Mouse (Mus musculus) hindbrain, embryonic 13.5 days (tissue): ENCODE measurements around the gene Acss3. TPM values are rescaled to one million over a fixed set of nuclear protein-coding genes. Genes with fewer than 3 reads are reported as not detected.

ENCODE experiments used
- ATAC-seq: fragments of 200-750 bp; cut with Nextera tagmentation; 2 replicates; pipeline ENCODE4 v1.8.0; 2017; ENCODE audit warnings: moderate TSS enrichment; ENCODE audit not compliant: low FRiP score
- H3K27ac ChIP-seq: fragments of 300-500 bp; sonication (generic); 2 replicates; pipeline ENCODE4 v1.5.1; 2015; ENCODE audit warnings: inconsistent platforms, mild to moderate bottlenecking, moderate library complexity
- H3K27me3 ChIP-seq: fragments of 300-500 bp; sonication (generic); 2 replicates; pipeline ENCODE4 v1.6.1; 2015; ENCODE audit warnings: mild to moderate bottlenecking, inconsistent platforms
- H3K36me3 ChIP-seq: fragments of 300-500 bp; sonication (generic); 2 replicates; pipeline ENCODE4 v1.6.1; 2015; ENCODE audit warnings: mild to moderate bottlenecking, inconsistent platforms
- H3K4me1 ChIP-seq: fragments of 300-500 bp; sonication (generic); replicated peaks from 2 replicates; pipeline ENCODE4 v1.6.1; 2015; ENCODE audit warnings: inconsistent platforms
- H3K4me2 ChIP-seq: fragments of 300-500 bp; sonication (generic); 2 replicates; pipeline ENCODE4 v1.6.1; 2015; ENCODE audit warnings: inconsistent platforms, mild to moderate bottlenecking, moderate library complexity
- H3K4me3 ChIP-seq: fragments of 300-500 bp; sonication (generic); 2 replicates; pipeline ENCODE4 v1.5.1; 2015; ENCODE audit warnings: mild to moderate bottlenecking, inconsistent platforms
- H3K9ac ChIP-seq: fragments of 300-500 bp; sonication (generic); 2 replicates; pipeline ENCODE4 v1.6.1; 2015; ENCODE audit warnings: mild to moderate bottlenecking, inconsistent platforms
- H3K9me3 ChIP-seq: fragments of 300-500 bp; sonication (generic); 2 replicates; pipeline ENCODE4 v1.6.1; 2016; ENCODE audit warnings: inconsistent platforms
- WGBS: fragments of 180-500 bp; shearing (Covaris S2); methylation state at CpG from one replicate; pipeline ENCODE4 v1.1.7; 2015; 5-methylcytosine and 5-hydroxymethylcytosine counted together
- polyA plus RNA-seq: library from polyadenylated mRNA; unstranded; fragments of >200 nt; fragmentation: Nextera tagmentation; extraction: Ambion mirVana; gene quantifications from 2 replicates; pipeline ENCODE4 v1.2.1, GENCODE M21; 2015

The Acss3 gene
- polyA plus RNA-seq, 1 experiment from 2014 or later, result 2.0 TPM

DNA sequence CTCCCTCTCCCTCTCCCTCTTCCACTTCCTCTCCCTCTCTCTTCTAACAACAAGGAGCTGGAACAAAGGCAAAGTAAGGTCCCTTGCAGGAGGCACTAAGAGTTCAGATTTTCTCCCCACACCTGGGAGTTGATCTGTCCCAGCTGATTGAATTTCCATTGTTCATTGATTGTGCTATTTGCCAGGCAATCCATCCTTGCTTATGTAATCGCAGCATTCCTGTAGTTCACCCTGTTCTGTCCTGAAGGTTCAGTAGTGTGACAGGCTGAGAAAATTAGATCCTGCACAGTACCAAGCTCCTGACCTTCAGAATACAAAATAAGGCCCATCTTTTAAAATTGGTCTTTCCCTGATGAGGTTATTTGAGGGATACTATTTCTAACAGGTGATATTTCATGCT lies 8.3 kb downstream of the Acss3 start:
- Histone ChIP-seq H3K27me3 (no peaks in the 10 kb centered on the region), H3K9me3 (no peaks in the 10 kb centered on the region), H3K36me3 (no peaks in the 10 kb centered on the region), H3K9ac (no peak overlapping the region), H3K4me1 (peaks cover 5% of the 10 kb centered on the region; the same call in 1 of the 2 replicates), H3K27ac (no peak overlapping the region), H3K4me3 (no peak overlapping the region), H3K4me2 (no peak overlapping the region)
- 54% methylated on average over 1 of the region's 1 CpGs for WGBS
- ATAC-seq, result no peak

GRCm38 (mm10) chr10:107094452-107094851 lies 29.0 kb downstream of the Acss3 start:
- no peak overlapping the region for H3K9ac ChIP-seq
- H3K4me3 ChIP-seq, result no peak overlapping the region
- H3K4me2 ChIP-seq, result no peak overlapping the region
- H3K9me3 ChIP-seq, result no peaks in the 10 kb centered on the region
- no peaks in the 10 kb centered on the region for H3K4me1 ChIP-seq
- no peaks in the 10 kb centered on the region for H3K36me3 ChIP-seq
- H3K27ac ChIP-seq, result no peak overlapping the region
- no peaks in the 10 kb centered on the region for H3K27me3 ChIP-seq
- ATAC-seq, result no peak
- 54% methylated on average over 3 of the region's 3 CpGs for WGBS

GRCm38 (mm10) chr10:107053846-107054624 lies 69.4 kb downstream of the Acss3 start:
- Histone ChIP-seq H3K27ac (no peak overlapping the region), H3K4me2 (no peak overlapping the region), H3K27me3 (no peaks in the 10 kb centered on the region), H3K4me3 (no peak overlapping the region), H3K9me3 (no peaks in the 10 kb centered on the region), H3K36me3 (no peaks in the 10 kb centered on the region), H3K4me1 (no peaks in the 10 kb centered on the region), H3K9ac (no peak overlapping the region)
- 77% methylated on average over 4 of the region's 4 CpGs for WGBS
- ATAC-seq, result no peak

DNA sequence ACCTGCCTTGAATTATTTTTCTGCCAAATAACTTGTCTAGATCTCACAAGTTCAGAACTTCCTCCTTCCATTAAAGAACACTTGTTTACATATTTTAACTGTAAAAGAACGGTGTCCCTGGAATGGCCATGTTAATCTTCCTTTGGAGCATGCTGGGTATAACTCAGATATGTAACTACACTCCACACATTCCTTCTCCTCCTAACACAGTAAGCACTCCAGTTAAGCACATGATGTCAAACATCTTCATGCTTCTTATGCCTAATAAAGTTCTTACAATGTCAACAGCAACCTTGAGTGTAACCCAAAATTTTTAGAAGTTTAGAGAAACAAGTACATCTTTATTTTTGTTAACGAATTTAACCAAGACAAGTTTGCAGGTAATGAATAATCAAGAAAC lies 73.0 kb downstream of the Acss3 start:
- Histone ChIP-seq H3K27me3 (no peaks in the 10 kb centered on the region), H3K9ac (no peak overlapping the region), H3K4me2 (no peak overlapping the region), H3K4me1 (no peaks in the 10 kb centered on the region), H3K27ac (no peak overlapping the region), H3K9me3 (no peaks in the 10 kb centered on the region), H3K36me3 (no peaks in the 10 kb centered on the region), H3K4me3 (no peak overlapping the region)
- WGBS, result 85% methylated on average over 2 of the region's 2 CpGs
- ATAC-seq, result no peak

DNA sequence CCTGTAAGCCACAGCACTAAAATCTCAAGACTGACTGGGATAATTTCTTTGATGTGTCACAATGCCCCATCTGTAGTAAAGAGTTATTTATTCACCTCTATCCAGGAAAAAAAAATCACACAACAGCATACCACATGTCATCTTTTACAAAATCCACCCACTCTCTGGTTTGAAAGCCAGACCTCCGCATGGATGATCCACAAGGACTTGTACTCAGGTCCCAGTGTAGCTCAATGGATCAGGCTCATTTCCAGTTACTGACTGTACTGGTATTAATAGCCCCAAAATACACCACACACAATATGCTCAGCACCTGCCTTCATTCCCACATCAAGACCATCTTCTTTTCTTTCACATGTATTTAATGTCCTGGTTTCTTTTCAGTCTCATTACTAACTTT lies 80.8 kb downstream of the Acss3 start:
- Histone ChIP-seq H3K27ac (no peak overlapping the region), H3K4me1 (no peaks in the 10 kb centered on the region), H3K36me3 (no peaks in the 10 kb centered on the region), H3K4me2 (no peak overlapping the region), H3K4me3 (no peak overlapping the region), H3K9ac (no peak overlapping the region), H3K9me3 (no peaks in the 10 kb centered on the region), H3K27me3 (no peaks in the 10 kb centered on the region)
- ATAC-seq, result no peak
- WGBS, result 90% methylated on average over 1 of the region's 1 CpGs

GRCm38 (mm10) chr10:107040837-107041236 lies 82.6 kb downstream of the Acss3 start:
- H3K4me2 ChIP-seq, result no peak overlapping the region
- no peaks in the 10 kb centered on the region for H3K4me1 ChIP-seq
- H3K27ac ChIP-seq, result no peak overlapping the region
- no peak overlapping the region for H3K9ac ChIP-seq
- H3K4me3 ChIP-seq, result no peak overlapping the region
- ATAC-seq, result no peak
- H3K36me3 ChIP-seq, result no peaks in the 10 kb centered on the region
- H3K9me3 ChIP-seq, result no peaks in the 10 kb centered on the region
- no peaks in the 10 kb centered on the region for H3K27me3 ChIP-seq
- WGBS, result 96% methylated on average over 2 of the region's 2 CpGs

GRCm38 (mm10) chr10:107040378-107040777 lies 83.1 kb downstream of the Acss3 start:
- Histone ChIP-seq H3K27ac (no peak overlapping the region), H3K36me3 (no peaks in the 10 kb centered on the region), H3K4me2 (no peak overlapping the region), H3K4me1 (no peaks in the 10 kb centered on the region), H3K9me3 (no peaks in the 10 kb centered on the region), H3K27me3 (no peaks in the 10 kb centered on the region), H3K9ac (no peak overlapping the region), H3K4me3 (no peak overlapping the region)
- 86% methylated on average over 6 of the region's 6 CpGs for WGBS
- no peak for ATAC-seq

- Histone ChIP-seq H3K36me3 (no peaks in the 10 kb centered on the region), H3K9ac (no peak overlapping the region)
- 91% methylated on average over 4 of the region's 4 CpGs for WGBS
Observed at GRCm38 (mm10) chr10:107039211-107039610, 84.3 kb downstream of the Acss3 start.

DNA sequence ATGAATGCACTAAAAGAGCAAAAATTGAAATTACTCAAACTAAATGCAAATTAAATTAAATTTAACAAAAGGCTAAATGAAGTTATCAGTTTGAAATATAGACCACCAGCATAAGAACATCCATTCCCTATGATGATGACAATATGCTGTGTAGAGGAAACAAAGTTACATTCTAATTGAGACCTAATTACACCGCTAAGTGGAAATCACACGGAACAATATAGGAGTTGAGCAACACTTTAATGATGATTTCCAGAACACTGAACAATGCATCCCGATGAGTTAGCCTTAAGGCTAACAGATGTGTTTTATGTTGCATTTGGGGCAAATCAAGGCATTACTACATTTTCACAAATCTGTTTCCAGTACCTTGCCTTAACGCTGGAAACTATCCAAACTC lies 99.2 kb downstream of the Acss3 start:
- Histone ChIP-seq H3K36me3 (no peaks in the 10 kb centered on the region), H3K4me3 (no peak overlapping the region), H3K9me3 (no peaks in the 10 kb centered on the region), H3K4me1 (no peaks in the 10 kb centered on the region), H3K27ac (no peak overlapping the region), H3K27me3 (no peaks in the 10 kb centered on the region), H3K9ac (no peak overlapping the region), H3K4me2 (no peak overlapping the region)
- no peak for ATAC-seq
- 70% methylated on average over 4 of the region's 4 CpGs for WGBS

More at GRCm38 (mm10) chr10:107039211-107039610, 84.3 kb downstream of the Acss3 start:
- no peaks in the 10 kb centered on the region for H3K27me3 ChIP-seq
- H3K9me3 ChIP-seq, result no peaks in the 10 kb centered on the region
- no peak overlapping the region for H3K4me2 ChIP-seq
- H3K4me1 ChIP-seq, result no peaks in the 10 kb centered on the region
- H3K4me3 ChIP-seq, result no peak overlapping the region
- no peak overlapping the region for H3K27ac ChIP-seq
- no peak for ATAC-seq

DNA sequence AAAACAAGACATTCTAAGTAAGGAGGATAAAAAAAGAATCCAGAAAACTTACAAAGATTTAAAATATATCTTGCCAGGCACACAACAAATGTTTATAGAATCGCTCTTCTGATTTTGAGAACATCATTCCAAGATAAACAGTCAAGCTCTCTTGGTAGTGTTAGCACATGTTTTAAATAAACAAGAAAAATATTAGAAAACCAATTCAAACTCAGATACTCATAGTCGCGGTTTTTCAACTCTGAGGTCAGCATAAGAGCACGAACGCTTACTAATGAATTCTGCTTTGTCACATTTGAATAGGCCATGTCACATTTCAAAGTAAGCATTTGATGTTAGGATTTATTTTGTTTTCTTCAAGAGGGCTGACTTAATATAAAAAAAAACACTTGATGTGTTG lies 102.3 kb downstream of the Acss3 start:
- no peaks in the 10 kb centered on the region for H3K27me3 ChIP-seq
- no peak overlapping the region for H3K27ac ChIP-seq
- H3K9me3 ChIP-seq, result no peaks in the 10 kb centered on the region
- no peaks in the 10 kb centered on the region for H3K4me1 ChIP-seq
- H3K4me3 ChIP-seq, result no peak overlapping the region
- no peak overlapping the region for H3K9ac ChIP-seq
- no peak for ATAC-seq
- 71% methylated on average over 5 of the region's 5 CpGs for WGBS
- H3K4me2 ChIP-seq, result no peak overlapping the region
- H3K36me3 ChIP-seq, result no peaks in the 10 kb centered on the region

DNA sequence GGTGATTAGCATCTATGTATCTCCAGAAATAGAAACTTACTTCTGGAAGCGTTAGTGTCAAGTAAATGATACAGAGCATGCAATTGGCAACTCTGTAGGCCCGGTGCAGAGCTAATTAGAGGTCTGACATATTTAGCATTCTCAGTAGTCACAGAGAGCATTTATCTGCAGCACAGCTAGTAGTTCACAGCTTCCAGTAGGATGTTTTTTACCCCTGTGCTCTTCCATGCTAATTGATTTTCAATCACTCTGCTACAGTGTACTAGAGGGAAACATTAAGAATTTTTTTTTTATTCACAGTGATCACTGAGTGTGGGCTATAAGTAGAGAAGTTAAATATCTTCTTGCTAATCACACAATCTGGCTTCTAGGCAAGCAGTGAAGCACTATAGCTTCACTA lies 112.3 kb downstream of the Acss3 start:
- Histone ChIP-seq H3K9me3 (no peaks in the 10 kb centered on the region), H3K27me3 (no peaks in the 10 kb centered on the region), H3K4me3 (no peak overlapping the region), H3K36me3 (no peaks in the 10 kb centered on the region), H3K4me1 (no peaks in the 10 kb centered on the region), H3K27ac (no peak overlapping the region), H3K9ac (no peak overlapping the region), H3K4me2 (no peak overlapping the region)
- ATAC-seq, result no peak
- WGBS, result 79% methylated on average over 2 of the region's 2 CpGs

GRCm38 (mm10) chr10:106998052-106998625 lies 125.3 kb downstream of the Acss3 start:
- Histone ChIP-seq H3K4me2 (no peak overlapping the region), H3K9me3 (no peaks in the 10 kb centered on the region), H3K4me3 (no peak overlapping the region), H3K27me3 (no peaks in the 10 kb centered on the region), H3K36me3 (no peaks in the 10 kb centered on the region), H3K4me1 (no peaks in the 10 kb centered on the region; the same call in 1 of the 2 replicates), H3K27ac (no peak overlapping the region), H3K9ac (no peak overlapping the region)
- WGBS, result 61% methylated on average over 2 of the region's 2 CpGs
- ATAC-seq, result peak; percentile 86; the same call in 1 of the 2 replicates

GRCm38 (mm10) chr10:106989478-106989877 lies 134.0 kb downstream of the Acss3 start:
- 16% methylated on average over 4 of the region's 4 CpGs for WGBS
- Histone ChIP-seq H3K36me3 (no peaks in the 10 kb centered on the region), H3K4me3 (no peak overlapping the region), H3K4me1 (no peaks in the 10 kb centered on the region), H3K27me3 (no peaks in the 10 kb centered on the region), H3K4me2 (no peak overlapping the region), H3K9ac (no peak overlapping the region), H3K9me3 (no peaks in the 10 kb centered on the region), H3K27ac (no peak overlapping the region)
- ATAC-seq, result no peak
